Mouse (Mus musculus) hindbrain, embryonic 16.5 days (tissue): ENCODE measurements around the gene 1700021F05Rik. TPM values are rescaled to one million over a fixed set of nuclear protein-coding genes. Genes with fewer than 3 reads are reported as not detected.

ENCODE experiments used
- ATAC-seq: fragments of 200-750 bp; cut with Nextera tagmentation; 2 replicates; pipeline ENCODE4 v1.8.0; 2017; ENCODE audit warnings: moderate TSS enrichment, moderate library complexity
- H3K27ac ChIP-seq: fragments of 300-500 bp; sonication (generic); 2 replicates; pipeline ENCODE4 v1.5.1; 2014; ENCODE audit warnings: low read depth, mild to moderate bottlenecking, control low read depth, low read length, moderate library complexity
- H3K27me3 ChIP-seq: fragments of 300-500 bp; sonication (generic); replicated peaks from 2 replicates; pipeline ENCODE4 v1.6.1; 2014; ENCODE audit warnings: low read length; ENCODE audit not compliant: control insufficient read depth, insufficient read depth
- H3K36me3 ChIP-seq: fragments of 300-500 bp; sonication (generic); 2 replicates; pipeline ENCODE4 v1.6.1; 2014; ENCODE audit warnings: mild to moderate bottlenecking, low read length, moderate library complexity, mixed read lengths; ENCODE audit not compliant: control insufficient read depth, insufficient read depth
- H3K4me1 ChIP-seq: fragments of 300-500 bp; sonication (generic); 2 replicates; pipeline ENCODE4 v1.6.1; 2014; ENCODE audit warnings: low read depth, low read length; ENCODE audit not compliant: control insufficient read depth, insufficient read depth
- H3K4me2 ChIP-seq: fragments of 300-500 bp; sonication (generic); 2 replicates; pipeline ENCODE4 v1.6.1; 2014; ENCODE audit warnings: mild to moderate bottlenecking, low read length, control low read depth, moderate library complexity
- H3K4me3 ChIP-seq: fragments of 300-500 bp; sonication (generic); 2 replicates; pipeline ENCODE4 v1.5.1; 2014; ENCODE audit warnings: mild to moderate bottlenecking, low read length, control low read depth, moderate library complexity
- H3K9ac ChIP-seq: fragments of 300-500 bp; sonication (generic); 2 replicates; pipeline ENCODE4 v1.6.1; 2014; ENCODE audit warnings: low read depth, mild to moderate bottlenecking, control low read depth, low read length, moderate library complexity
- H3K9me3 ChIP-seq: fragments of 300-500 bp; sonication (generic); 2 replicates; pipeline ENCODE4 v1.6.1; 2014; ENCODE audit warnings: mild to moderate bottlenecking, low read length, moderate library complexity; ENCODE audit not compliant: control insufficient read depth
- WGBS: fragments of 180-500 bp; shearing (Covaris S2); extraction: QIAGEN DNeasy Blood & Tissue Kit; methylation state at CpG from one replicate; pipeline ENCODE4 v1.1.7; 2014; 5-methylcytosine and 5-hydroxymethylcytosine counted together
- polyA plus RNA-seq: library from polyadenylated mRNA; unstranded; fragments of >200 nt; fragmentation: Nextera tagmentation; extraction: Ambion mirVana; gene quantifications from 2 replicates; pipeline ENCODE4 v1.2.1, GENCODE M21; 2015

Gene 1700021F05Rik
- 64.8 and 74.9 TPM in 2 replicates for polyA plus RNA-seq

GRCm38 (mm10) chr10:43540442-43541152 is at the start of gene 1700021F05Rik:
Gene 1700021F05Rik, minus strand, starts transcription at chr10:43540994.
- WGBS: under 1% methylated on average over 36 of the region's 56 CpGs
- H3K4me2 ChIP-seq: peak within 1 kb of the TSS; percentile 72
- peaks cover 11% of the 10 kb centered on the region for H3K4me1 ChIP-seq
- no peaks in the 10 kb centered on the region for H3K36me3 ChIP-seq
- H3K27me3 ChIP-seq: no peaks in the 10 kb centered on the region
- peak; percentile 99 for ATAC-seq
- peak within 1 kb of the TSS; percentile 94 for H3K9ac ChIP-seq
- H3K9me3 ChIP-seq: no peaks in the 10 kb centered on the region
- H3K4me3 ChIP-seq: peak within 1 kb of the TSS; percentile 90
- H3K27ac ChIP-seq: peak within 1 kb of the TSS; percentile 79

GRCm38 (mm10) chr10:43588470-43589177 is 47.8 kb upstream of the 1700021F05Rik start:
- no peak overlapping the region for H3K9ac ChIP-seq
- H3K4me3 ChIP-seq: no peak overlapping the region
- WGBS: 71% methylated on average over 8 of the region's 8 CpGs
- H3K36me3 ChIP-seq: peaks cover 5% of the 10 kb centered on the region
- H3K27ac ChIP-seq: no peak overlapping the region
- H3K4me1 ChIP-seq: no peaks in the 10 kb centered on the region
- no peak for ATAC-seq
- H3K9me3 ChIP-seq: no peaks in the 10 kb centered on the region
- no peak overlapping the region for H3K4me2 ChIP-seq
- H3K27me3 ChIP-seq: no peaks in the 10 kb centered on the region

- Histone ChIP-seq H3K36me3 (peaks cover 8% of the 10 kb centered on the region), H3K9ac (no peak overlapping the region), H3K27me3 (no peaks in the 10 kb centered on the region), H3K4me1 (peaks cover 4% of the 10 kb centered on the region), H3K9me3 (no peaks in the 10 kb centered on the region), H3K4me2 (no peak overlapping the region), H3K27ac (no peak overlapping the region), H3K4me3 (no peak overlapping the region)
- ATAC-seq: no peak
- 95% methylated on average over 4 of the region's 4 CpGs for WGBS
Measured at GRCm38 (mm10) chr10:43584538-43584937, 43.7 kb upstream of the 1700021F05Rik start.

- Histone ChIP-seq H3K4me1 (peaks cover 10% of the 10 kb centered on the region), H3K36me3 (peaks cover 8% of the 10 kb centered on the region), H3K27ac (peak overlapping the region; percentile 87), H3K9ac (peak overlapping the region; percentile 94), H3K9me3 (no peaks in the 10 kb centered on the region), H3K4me2 (peak overlapping the region; percentile 93), H3K27me3 (no peaks in the 10 kb centered on the region), H3K4me3 (peak overlapping the region; percentile 75)
- WGBS: 36% methylated on average over 3 of the region's 3 CpGs
- no peak for ATAC-seq
Measured at GRCm38 (mm10) chr10:43581260-43581659, 40.5 kb upstream of the 1700021F05Rik start.

DNA sequence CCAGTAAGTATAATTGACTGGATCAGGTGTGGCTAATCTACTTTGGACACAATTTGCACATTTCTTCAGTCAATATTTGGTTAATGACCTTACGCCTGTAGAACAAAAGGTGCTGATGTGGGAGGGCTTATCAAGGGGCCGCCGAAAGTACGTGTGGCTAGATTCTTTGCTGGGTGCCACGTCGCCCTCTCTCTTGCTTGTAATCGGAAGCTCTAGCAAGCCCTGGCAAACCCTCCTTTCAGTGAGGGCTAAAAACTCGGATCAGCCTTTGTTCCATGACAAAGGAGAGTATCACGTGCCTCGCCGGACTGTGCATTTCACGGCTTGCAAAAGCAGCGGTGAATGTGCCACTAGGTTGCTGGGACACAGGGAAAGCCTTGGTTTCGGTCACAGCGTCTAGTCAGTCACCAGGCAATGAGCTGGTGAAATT is 39.9 kb upstream of the 1700021F05Rik start:
- peaks cover 8% of the 10 kb centered on the region for H3K36me3 ChIP-seq
- under 1% methylated on average over 15 of the region's 15 CpGs for WGBS
- H3K4me2 ChIP-seq: peak overlapping the region; percentile 93
- no peaks in the 10 kb centered on the region for H3K27me3 ChIP-seq
- ATAC-seq: peak; percentile 51
- no peaks in the 10 kb centered on the region for H3K9me3 ChIP-seq
- peak overlapping the region; percentile 94 for H3K9ac ChIP-seq
- peak overlapping the region; percentile 87 for H3K27ac ChIP-seq
- H3K4me3 ChIP-seq: peak overlapping the region; percentile 75
- peaks cover 10% of the 10 kb centered on the region for H3K4me1 ChIP-seq

GRCm38 (mm10) chr10:43579381-43580261 is 38.8 kb upstream of the 1700021F05Rik start:
- H3K4me3 ChIP-seq: peak overlapping the region; percentile 75
- no peaks in the 10 kb centered on the region for H3K27me3 ChIP-seq
- peak overlapping the region; percentile 87 for H3K27ac ChIP-seq
- H3K36me3 ChIP-seq: peaks cover 7% of the 10 kb centered on the region
- peaks cover 10% of the 10 kb centered on the region for H3K4me1 ChIP-seq
- WGBS: under 1% methylated on average over 47 of the region's 49 CpGs
- ATAC-seq: peak; percentile 19
- H3K4me2 ChIP-seq: peak overlapping the region; percentile 93
- no peaks in the 10 kb centered on the region for H3K9me3 ChIP-seq
- peak overlapping the region; percentile 94 for H3K9ac ChIP-seq

DNA sequence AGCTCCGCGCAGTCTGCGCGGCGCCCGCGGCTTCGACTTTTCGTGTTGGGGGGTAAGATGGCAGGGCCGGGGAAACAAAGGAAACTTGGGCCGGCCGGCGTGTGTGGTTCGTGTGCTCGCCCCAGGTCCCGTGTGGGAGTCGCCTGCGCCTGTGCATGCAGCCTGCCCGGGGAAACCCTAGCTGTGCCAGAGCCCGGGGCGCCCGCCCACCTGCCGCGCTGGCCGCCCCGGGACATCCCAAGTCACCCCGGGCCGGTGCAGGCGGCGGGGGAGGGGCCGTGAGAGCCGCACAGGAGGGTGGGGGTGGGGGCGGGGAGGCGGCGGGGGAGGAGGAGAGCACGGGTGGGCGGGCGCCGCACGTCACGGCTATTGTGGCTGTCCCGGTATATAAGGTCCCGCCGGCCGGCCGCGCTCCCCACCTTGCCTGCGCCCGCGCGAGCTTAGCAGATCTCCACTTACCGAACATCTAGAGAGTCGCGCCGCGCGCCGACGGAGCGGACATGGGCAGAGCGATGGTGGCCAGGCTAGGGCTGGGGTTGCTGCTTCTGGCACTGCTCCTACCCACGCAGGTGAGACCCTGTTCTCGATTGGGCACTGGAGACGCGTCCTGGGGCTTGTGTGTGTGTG is 38.1 kb upstream of the 1700021F05Rik start:
- 0% methylated on average over 45 of the region's 65 CpGs for WGBS
- Histone ChIP-seq H3K36me3 (0 out of 2 replicates have a peak, but pooled peaks cover 5% of the 10 kb centered on the region), H3K27me3 (no peaks in the 10 kb centered on the region)

GRCm38 (mm10) chr10:43578366-43578753 is 37.6 kb upstream of the 1700021F05Rik start:
- Histone ChIP-seq H3K4me1 (peaks cover 10% of the 10 kb centered on the region), H3K9ac (peak overlapping the region; percentile 94), H3K9me3 (no peaks in the 10 kb centered on the region), H3K4me3 (peak overlapping the region; percentile 75), H3K27ac (peak overlapping the region; percentile 87), H3K4me2 (peak overlapping the region; percentile 93), H3K27me3 (no peaks in the 10 kb centered on the region), H3K36me3 (0 out of 2 replicates have a peak, but pooled peaks cover 3% of the 10 kb centered on the region)
- ATAC-seq: peak; percentile 48
- WGBS: 0% methylated on average over 32 of the region's 32 CpGs

More for the DNA sequence above, 38.1 kb upstream of the 1700021F05Rik start:
- Histone ChIP-seq H3K4me3 (peak overlapping the region; percentile 75), H3K4me2 (peak overlapping the region; percentile 93), H3K9me3 (no peaks in the 10 kb centered on the region), H3K27ac (peak overlapping the region; percentile 87), H3K9ac (peak overlapping the region; percentile 94), H3K4me1 (peaks cover 10% of the 10 kb centered on the region)
- ATAC-seq: peak; percentile 93
